Mouse (Mus musculus) thymus, postnatal 10 days (tissue): ENCODE measurements around the gene Dyrk3.

ENCODE experiments used
- DNase-seq, 2 experiments: peaks; one replicate each; pipeline ENCODE4 v3.0.0; 2021; ENCODE audit warnings: low spot score in 2 of 2

The Dyrk3 gene

DNA sequence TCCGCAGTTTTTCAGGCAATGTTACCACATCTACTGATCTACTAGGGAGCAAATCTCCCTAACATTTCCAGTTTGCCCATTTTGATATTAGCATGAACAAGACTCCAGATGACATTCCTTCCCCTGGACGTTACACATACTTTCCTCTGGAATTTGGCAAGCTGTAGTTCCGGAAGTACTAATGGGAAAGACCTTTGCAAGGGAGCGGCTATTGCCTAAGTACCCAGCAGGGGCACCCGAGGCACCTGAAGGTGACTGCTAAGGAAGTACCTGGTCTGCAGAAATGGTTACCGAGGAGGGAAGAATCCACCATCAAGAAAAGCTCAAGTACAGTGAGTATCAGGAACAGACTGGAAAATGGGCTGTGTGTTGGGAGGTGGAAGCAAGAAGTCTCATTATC, 25.6 kb downstream of the Dyrk3 start:
- DNase-seq = no peak

DNA sequence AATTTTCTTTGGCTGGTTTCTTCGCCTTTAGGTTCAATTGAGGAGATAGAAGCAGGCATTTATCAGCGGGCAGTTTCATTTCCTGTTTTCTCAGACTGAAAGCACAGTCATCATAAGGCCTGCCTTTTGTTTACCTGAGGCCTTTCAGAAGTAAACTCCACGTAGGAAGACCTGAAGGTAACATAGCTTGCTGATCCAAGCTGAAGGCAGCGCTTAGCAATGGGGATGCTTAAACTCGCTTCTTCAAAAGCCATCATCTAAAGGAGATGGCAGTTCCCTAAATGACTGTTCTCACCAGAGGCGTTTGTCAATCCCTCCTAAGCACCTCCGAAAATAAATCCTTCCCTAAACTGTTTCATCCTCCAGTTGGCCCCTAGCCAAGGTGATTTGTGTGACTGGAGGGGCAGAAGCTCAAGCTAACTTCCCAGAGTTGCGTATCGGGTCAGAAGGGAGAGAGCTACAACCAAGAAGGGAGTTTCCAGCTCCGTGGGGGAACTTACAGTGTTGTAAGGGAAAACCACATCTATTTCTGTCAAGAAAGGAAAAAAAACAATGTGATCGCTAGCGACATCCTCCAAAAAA, 27.5 kb downstream of the Dyrk3 start:
- DNase-seq = no peak

- no peak for DNase-seq
Observed at GRCm38 (mm10) chr1:131107575-131108308, 30.4 kb downstream of the Dyrk3 start.

DNA sequence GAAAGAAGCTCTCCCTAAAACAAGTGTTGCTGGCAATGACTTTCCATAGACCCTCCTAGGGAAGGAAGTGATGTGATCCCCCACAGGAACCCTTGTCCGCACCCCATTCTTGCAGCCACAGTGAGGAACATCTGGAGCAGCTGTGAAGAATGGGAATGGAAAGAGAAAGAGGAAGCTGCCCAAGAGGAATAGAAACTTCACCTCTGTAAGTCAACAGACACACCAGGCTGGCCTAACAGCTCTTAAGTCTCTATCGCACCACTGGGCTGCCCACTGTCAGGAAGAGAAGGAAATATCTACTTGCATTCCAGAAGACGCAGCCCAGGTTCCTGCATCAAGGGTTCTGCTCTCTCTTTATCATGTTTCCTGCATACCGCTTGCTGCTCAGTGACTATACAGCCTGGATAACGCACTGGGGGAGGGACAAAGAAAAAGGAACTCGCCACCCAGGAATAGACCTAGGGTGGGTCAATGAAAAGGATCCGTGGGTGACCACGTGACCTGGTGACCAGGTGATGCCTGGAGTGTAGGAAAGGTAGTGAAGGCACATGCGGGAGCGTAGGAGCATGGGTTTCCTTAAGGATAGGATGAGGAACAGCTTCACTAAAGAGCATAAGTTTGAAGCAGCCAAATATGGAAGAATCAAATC, 34.2 kb downstream of the Dyrk3 start:
- DNase-seq = no peak

DNA sequence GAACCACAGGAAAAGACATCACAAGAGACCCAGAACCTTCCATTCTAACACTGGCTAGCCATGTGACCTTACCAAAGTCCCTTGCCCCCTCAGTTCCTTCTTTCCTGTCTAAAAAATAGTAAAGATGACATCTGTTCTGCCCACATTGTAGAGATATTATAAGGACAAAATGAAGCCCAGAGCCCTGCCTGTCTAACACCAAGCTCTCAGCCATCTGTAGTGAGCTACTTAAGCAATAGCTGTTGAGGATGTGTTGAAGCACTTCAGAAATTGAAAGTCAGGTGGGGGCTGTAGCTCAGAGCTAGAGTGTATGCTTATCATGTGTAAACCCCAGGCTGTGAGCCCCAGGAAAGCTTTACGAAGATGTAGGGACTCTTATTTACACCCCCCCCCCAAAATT, 37.3 kb downstream of the Dyrk3 start:
- no peak for DNase-seq

- DNase-seq = peak; percentile 74 to 84
Observed at GRCm38 (mm10) chr1:131097700-131098094, 40.4 kb downstream of the Dyrk3 start, which contains the start of gene Mapkapk2. Gene Mapkapk2 (minus strand): TSS chr1:131097826.

DNA sequence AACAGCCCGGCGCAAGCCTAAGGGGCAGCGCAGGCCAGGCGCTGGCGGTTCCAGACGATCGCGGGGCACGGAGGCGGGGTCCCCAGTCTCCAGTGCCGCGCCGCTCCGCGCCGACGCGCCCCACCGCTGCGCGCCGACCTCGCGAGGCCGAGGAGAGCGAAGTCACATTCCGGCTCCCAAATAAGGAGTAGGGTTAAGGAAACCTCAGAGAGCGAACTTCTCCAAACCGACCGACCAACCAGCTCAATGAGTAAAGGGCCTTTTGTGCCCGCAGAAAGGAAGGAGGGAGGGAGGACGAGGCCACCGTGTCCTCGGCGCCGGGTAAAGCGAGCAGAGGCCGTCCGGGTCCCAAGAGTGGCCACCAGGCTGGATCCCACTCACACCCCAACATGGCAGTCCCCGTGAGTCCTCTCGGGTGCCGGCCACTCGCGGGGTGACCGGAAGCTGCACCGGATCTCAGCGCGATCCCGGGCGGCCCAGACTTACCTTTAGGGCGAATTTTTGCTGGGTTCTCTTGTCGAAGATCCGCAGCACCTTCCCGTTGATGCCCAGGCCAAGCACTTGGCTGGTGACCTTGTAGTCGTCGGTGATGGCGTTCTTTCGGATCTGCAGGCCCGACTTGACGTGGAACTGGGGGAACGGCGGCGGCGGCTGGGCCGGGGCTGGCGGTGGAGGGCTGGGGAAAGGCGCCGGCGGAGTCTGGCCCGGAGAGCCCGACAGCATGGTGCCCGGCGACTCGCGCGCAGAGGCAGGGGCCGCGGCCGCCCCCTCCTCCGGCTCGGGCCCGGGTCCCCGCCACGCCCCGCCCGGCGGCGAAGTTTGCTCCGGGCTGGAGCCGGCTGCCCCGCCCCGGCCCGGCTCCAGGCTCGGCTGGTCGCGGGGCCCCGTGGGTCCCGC, 41.1 kb downstream of the Dyrk3 start:
- DNase-seq = peak; percentile 27 to 44

DNA sequence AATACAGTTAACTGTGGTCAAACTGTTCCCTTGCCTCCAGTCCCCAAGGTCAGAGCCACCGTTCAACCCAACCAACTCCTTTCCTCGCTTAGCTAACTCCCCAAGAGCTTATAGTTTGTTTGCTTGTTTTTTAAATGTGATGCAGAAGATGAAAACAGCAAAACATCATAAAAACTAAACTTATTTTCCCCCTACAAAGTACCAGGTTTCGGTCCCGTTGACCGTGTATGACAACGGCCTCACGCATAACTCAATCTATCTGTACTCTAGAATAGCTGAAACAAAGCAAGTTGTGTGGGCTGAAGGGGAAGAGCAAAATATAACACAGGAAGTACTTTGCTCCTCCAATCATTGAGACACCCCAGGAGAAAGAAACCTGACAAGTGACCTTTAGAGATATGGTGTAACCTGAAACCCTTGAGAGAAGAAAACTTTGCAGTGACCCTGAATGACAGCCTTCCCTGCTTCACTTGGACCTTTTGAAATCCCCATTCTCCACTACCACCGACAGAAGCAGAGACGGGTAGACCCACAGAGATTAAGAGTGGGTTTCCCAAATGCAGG, 41.9 kb downstream of the Dyrk3 start:
- DNase-seq = no peak

GRCm38 (mm10) chr1:131095574-131095973, 42.6 kb downstream of the Dyrk3 start:
- no peak for DNase-seq

DNA sequence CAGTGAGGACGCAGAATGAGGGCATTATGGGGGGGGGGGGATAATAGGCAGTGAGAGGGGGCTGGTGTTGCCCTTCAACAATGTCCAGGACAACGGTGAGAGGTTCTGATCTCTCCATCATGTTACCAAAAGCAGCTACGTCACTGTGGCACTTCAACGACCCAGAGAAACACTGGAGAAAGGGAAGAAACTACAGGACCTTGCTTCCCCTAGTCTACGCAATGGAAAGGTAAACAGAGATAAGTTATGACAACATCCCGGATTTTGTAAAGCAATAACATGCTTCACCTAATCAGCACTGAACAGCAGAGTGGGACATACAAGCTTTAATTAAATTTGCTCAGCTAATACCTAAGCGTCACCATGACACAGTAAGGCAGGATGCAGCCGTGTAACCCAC, 44.3 kb downstream of the Dyrk3 start:
- DNase-seq = no peak

- DNase-seq = no peak
Observed at GRCm38 (mm10) chr1:131092846-131093245, 45.3 kb downstream of the Dyrk3 start.

- DNase-seq = no peak
Observed at GRCm38 (mm10) chr1:131092173-131092572, 46.0 kb downstream of the Dyrk3 start.

GRCm38 (mm10) chr1:131091481-131091880, 46.7 kb downstream of the Dyrk3 start:
- no peak for DNase-seq

GRCm38 (mm10) chr1:131090877-131091276, 47.3 kb downstream of the Dyrk3 start:
- no peak for DNase-seq

- DNase-seq = no peak
Observed at GRCm38 (mm10) chr1:131090261-131090660, 47.9 kb downstream of the Dyrk3 start.

DNA sequence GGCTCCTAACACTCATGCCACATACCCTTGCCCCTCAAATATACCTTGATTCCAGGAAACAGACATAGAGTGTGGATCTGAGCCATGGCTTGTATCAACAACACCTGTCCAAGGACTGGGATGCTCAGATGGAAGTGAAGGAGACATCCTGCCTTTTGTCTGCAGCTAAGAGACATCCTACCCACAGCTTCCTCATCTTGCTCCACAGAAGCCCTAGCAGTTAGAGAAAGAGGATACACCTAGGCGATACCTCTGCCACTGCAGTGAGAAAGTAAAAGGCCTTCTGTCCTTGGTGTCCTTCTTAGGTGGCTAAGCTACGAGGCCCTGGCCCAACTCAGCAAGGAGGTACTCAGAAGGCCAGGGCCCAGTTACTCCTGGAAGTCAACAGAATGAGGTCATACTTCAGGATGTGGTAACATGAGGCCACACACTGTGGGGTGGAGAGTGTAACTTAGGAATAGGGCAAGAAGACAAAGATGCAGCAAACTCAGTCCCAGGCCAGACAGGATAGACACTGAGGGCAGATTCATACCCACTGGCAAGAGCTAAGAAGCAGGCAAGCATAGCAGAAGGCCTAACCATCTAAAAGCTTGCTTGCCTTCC, 48.5 kb downstream of the Dyrk3 start:
- no peak for DNase-seq

DNA sequence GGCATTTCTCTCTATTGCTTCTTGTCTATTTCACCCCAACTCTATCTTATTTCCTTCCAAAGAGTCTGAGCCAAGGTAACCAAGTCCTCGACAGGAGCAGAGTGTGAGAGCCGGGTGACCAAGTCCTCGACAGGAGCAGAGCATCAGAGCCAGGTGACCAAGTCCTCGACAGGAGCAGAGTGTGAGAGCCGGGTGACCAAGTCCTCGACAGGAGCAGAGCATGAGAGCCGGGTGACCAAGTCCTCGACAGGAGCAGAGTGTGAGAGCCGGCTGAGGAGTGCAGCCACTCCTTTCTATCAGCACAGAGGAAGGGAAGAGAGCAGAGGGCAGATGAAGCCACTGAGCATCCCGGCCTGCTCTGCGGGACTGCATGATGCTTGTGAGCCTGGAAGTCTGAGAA, 49.6 kb downstream of the Dyrk3 start:
- no peak for DNase-seq

DNA sequence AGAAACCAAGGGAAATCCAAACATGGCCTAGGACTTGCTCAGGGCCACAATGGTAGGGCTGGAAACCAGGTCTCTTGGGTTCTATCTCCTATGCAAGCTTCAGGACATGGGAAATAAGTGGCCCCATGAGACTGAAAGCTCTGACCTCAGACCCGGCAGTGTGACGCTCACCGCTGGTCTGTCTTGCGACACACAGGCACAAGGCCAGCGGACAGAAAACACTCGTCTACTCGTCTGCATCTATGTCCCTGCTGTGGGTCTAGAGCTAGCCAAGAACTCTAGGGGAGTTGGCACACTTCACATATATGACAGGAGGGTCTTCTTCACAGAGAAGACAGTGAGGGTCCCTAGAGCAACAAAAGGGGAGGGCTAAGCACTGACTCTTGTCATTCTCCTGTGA, 51.2 kb downstream of the Dyrk3 start:
- no peak for DNase-seq

DNA sequence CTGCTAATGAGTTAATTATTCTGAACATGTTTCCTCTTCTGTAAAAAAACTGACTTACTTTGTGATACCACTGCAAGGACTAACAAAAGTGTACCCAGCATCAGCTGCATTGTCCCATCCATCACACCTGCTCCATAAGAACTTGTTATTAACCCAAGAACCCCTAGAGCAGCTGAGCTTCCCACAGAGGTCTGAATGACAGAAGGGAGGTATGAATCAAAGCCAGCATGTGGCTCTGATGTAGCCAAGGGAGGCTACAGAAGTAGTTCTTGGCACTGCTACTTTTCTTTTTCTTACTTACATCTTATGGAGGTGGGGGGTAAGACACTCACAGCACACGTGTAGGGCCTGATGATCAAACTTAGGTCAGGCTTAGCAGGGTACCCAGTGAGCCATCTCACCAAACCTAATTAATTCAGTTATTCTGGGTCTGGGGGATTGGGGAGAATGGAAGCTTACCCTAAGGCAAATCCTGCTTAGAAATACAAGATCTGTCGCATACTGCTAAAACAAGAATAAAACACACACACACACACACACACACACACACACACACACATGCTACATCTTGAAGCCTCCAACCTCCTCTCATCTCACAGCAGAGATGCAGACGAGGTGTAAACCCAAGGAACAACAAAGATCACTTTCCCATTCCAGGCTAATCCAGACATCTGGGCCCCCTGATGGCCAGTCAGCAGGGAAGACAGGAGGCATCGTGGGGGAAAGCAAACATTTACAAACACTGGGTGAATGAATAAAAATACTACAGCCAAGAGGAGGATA, 52.0 kb downstream of the Dyrk3 start:
- no peak for DNase-seq

DNA sequence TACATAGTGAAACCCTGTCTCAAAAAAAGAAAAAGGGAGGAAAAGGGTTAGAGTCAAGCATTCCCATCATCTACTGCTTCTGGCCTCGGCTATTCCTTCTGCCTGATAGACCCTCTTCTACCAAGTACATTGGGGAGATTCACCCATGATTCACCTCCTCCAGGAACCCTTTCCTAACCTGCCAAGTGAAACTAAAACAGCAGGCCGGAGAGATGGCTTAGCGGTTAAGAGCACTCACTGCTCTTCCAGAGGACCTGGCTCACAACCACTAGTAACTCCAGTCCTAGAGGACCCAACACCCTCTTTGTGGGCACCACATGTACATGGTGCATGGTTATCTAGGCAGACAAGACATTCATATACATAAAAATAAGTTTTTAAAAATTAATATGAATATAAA, 52.9 kb downstream of the Dyrk3 start:
- no peak for DNase-seq

- no peak for DNase-seq
Observed at GRCm38 (mm10) chr1:131084289-131084688, 53.9 kb downstream of the Dyrk3 start.
